9 mouse cellular contexts compared by ENCODE assay signal in the genomic region with DNA sequence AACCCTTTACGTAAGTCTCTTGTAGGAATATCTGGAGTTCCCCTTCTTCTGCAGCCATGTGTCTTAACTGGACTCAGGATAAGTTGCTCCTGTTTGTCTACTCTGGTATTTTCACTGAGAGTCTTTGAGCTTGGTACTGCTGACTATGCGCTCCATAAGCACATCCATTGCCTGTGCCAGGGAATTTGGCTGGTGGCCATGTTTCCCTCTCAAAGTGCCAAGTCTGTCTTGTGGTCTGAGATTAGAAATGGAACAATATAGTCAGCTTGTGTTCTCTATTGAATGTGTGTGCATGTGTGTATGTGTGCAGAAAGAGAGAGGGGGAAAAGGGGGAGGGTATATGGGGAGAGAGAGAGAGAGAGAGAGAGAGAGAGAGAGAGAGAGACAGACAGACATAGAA.
DNase-seq lines count a peak whose midpoint lies in the region; ATAC-seq lines count a peak whose summit lies in the region.
"Had no signal": no experiment of that assay in that cellular context is flagged by ENCODE, and none has a peak within 500 bp of the region (broad histone marks: within the 10 kb centered on the region; RNA-seq: fewer than 3 reads in every experiment).

No protein-coding gene starts in this region.

- no peaks in the 10 kb centered on the region for H3K27me3 ChIP-seq in kidney, embryonic 14.5 days (ENCODE audit: control insufficient read depth, insufficient read depth, low read length)
- H3K27me3 ChIP-seq: embryonic facial prominence, embryonic 13.5 days; Patski had no signal

- H3K27ac ChIP-seq in kidney, embryonic 14.5 days (ENCODE audit: low read depth, low read length): no peak overlapping the region
- H3K27ac ChIP-seq: embryonic facial prominence, embryonic 13.5 days had no signal

- no peak overlapping the region for H3K9ac ChIP-seq in kidney, embryonic 14.5 days (ENCODE audit: low read depth, low read length)
- H3K9ac ChIP-seq: embryonic facial prominence, embryonic 13.5 days had no signal

- ATAC-seq in kidney, embryonic 14.5 days (ENCODE audit: low FRiP score, low TSS enrichment): no peak
- ATAC-seq in granulocyte monocyte progenitor cell, adult 5-6 weeks (replicated peaks; ENCODE audit: poor library complexity, severe bottlenecking): no peak
- ATAC-seq: Patski had no signal

- H3K4me2 ChIP-seq in kidney, embryonic 14.5 days (replicated peaks; ENCODE audit: low read depth, low read length): no peak overlapping the region
- H3K4me2 ChIP-seq: embryonic facial prominence, embryonic 13.5 days had no signal

- H3K4me3 ChIP-seq in kidney, embryonic 14.5 days (ENCODE audit: low read length): no peak overlapping the region
- H3K4me3 ChIP-seq: embryonic facial prominence, embryonic 13.5 days had no signal

- no peaks in the 10 kb centered on the region for H3K9me3 ChIP-seq in kidney, embryonic 14.5 days (ENCODE audit: control insufficient read depth, low read length)
- H3K9me3 ChIP-seq: embryonic facial prominence, embryonic 13.5 days had no signal

- DNase-seq in kidney, postnatal 10 days: peak; percentile 9
- peak; percentile 93 to 96 for DNase-seq in cerebellum, postnatal 14 days
- peak; percentile 25 to 34 for DNase-seq in heart, postnatal 36 days
- peak; percentile 84 to 87 for DNase-seq in right cerebral cortex, postnatal 10 days (ENCODE audit: low spot score in 2 of 2)
- no peak for DNase-seq in lung, postnatal 25 days (ENCODE audit: low spot score)

- intact Hi-C loops in heart, postnatal 36 days (cut with DNase I): no loop called here

- H3K4me1 ChIP-seq in kidney, embryonic 14.5 days (ENCODE audit: control insufficient read depth, insufficient read depth, low read length): no peaks in the 10 kb centered on the region
- H3K4me1 ChIP-seq: embryonic facial prominence, embryonic 13.5 days had no signal

- 94% methylated on average over 2 of the region's 2 CpGs for WGBS in kidney, embryonic 14.5 days

- H3K36me3 ChIP-seq in kidney, embryonic 14.5 days (ENCODE audit: control insufficient read depth, insufficient read depth, low read length): no peaks in the 10 kb centered on the region
- H3K36me3 ChIP-seq: embryonic facial prominence, embryonic 13.5 days had no signal
